Mouse (Mus musculus) cerebellum, adult 11-12 months (tissue): Measurements from ENCODE around the gene Brk1.

Source experiments
- DNase-seq: peaks from one replicate; pipeline ENCODE4 v3.0.0; 2022

Brk1 gene

GRCm38 (mm10) chr6:113624989-113625770 lies 20.6 kb downstream of the Brk1 start:
- no peak for DNase-seq

GRCm38 (mm10) chr6:113630322-113630721 lies 25.8 kb downstream of the Brk1 start:
- DNase-seq, result no peak

- no peak for DNase-seq
These were observed 28.3 kb downstream of the Brk1 start for GRCm38 (mm10) chr6:113632863-113633262.

- peak; percentile 92 for DNase-seq
These were observed 33.9 kb downstream of the Brk1 start, which contains the start of gene Irak2 for GRCm38 (mm10) chr6:113638302-113639040. Irak2 (plus strand) TSS chr6:113638467.

GRCm38 (mm10) chr6:113639201-113639600 lies 34.6 kb downstream of the Brk1 start:
- DNase-seq, result no peak

GRCm38 (mm10) chr6:113642605-113643004 lies 38.0 kb downstream of the Brk1 start:
- no peak for DNase-seq

GRCm38 (mm10) chr6:113643021-113643420 lies 38.4 kb downstream of the Brk1 start:
- DNase-seq, result no peak

GRCm38 (mm10) chr6:113643967-113644366 lies 39.4 kb downstream of the Brk1 start:
- DNase-seq, result no peak

- DNase-seq, result no peak
These were observed 40.2 kb downstream of the Brk1 start for GRCm38 (mm10) chr6:113644808-113645207.

GRCm38 (mm10) chr6:113649346-113650196 lies 45.0 kb downstream of the Brk1 start:
- no peak for DNase-seq

GRCm38 (mm10) chr6:113650197-113650640 lies 45.6 kb downstream of the Brk1 start:
- DNase-seq, result no peak

GRCm38 (mm10) chr6:113651626-113652025 lies 47.1 kb downstream of the Brk1 start:
- no peak for DNase-seq

GRCm38 (mm10) chr6:113653551-113653950 lies 49.0 kb downstream of the Brk1 start:
- DNase-seq, result no peak

- DNase-seq, result no peak
These were observed 49.5 kb downstream of the Brk1 start for GRCm38 (mm10) chr6:113654102-113654501.

GRCm38 (mm10) chr6:113654753-113655397 lies 50.3 kb downstream of the Brk1 start:
- no peak for DNase-seq

- DNase-seq, result no peak
These were observed 50.9 kb downstream of the Brk1 start for GRCm38 (mm10) chr6:113655475-113655874.

GRCm38 (mm10) chr6:113656847-113657246 lies 52.3 kb downstream of the Brk1 start:
- DNase-seq, result no peak

- DNase-seq, result no peak
These were observed 53.7 kb downstream of the Brk1 start for GRCm38 (mm10) chr6:113658226-113658625.

- no peak for DNase-seq
These were observed 55.3 kb downstream of the Brk1 start for GRCm38 (mm10) chr6:113659648-113660491.

GRCm38 (mm10) chr6:113660492-113661352 lies 56.1 kb downstream of the Brk1 start:
- DNase-seq, result no peak
